Mouse (Mus musculus): ENCODE measurements around the gene Il12b. TPM values are rescaled to one million over a fixed set of nuclear protein-coding genes. Genes with fewer than 3 reads are reported as not detected.

The Il12b gene
- polyA plus RNA-seq (2014; fragmentation: Illumina TruSeq; extraction: RNeasy Lipid Tissue Mini Kit (QIAGEN cat#74804); ENCODE audit: low replicate concordance): 0.22 TPM

DNA sequence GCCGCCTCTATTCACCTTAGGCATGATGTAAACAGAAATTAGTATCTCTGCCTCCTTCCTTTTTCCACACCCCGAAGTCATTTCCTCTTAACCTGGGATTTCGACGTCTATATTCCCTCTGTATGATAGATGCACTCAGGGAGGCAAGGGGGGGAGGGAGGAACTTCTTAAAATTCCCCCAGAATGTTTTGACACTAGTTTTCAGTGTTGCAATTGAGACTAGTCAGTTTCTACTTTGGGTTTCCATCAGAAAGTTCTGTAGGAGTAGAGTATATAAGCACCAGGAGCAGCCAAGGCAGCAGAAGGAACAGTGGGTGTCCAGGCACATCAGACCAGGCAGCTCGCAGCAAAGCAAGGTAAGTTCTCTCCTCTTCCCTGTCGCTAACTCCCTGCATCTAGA is at the start of gene Il12b:
Gene Il12b, plus strand, starts transcription at position 301 of the 400 bp plus-strand sequence.

Other genes starting within 250 kb of the Il12b start
- gene Ublcp1, start 70.4 kb downstream of the Il12b start, polyA plus RNA-seq (2014; fragmentation: Illumina TruSeq; extraction: RNeasy Lipid Tissue Mini Kit (QIAGEN cat#74804); ENCODE audit: low replicate concordance): 62.4 TPM
- gene Rnf145, start 118.9 kb downstream of the Il12b start, polyA plus RNA-seq (2014; fragmentation: Illumina TruSeq; extraction: RNeasy Lipid Tissue Mini Kit (QIAGEN cat#74804); ENCODE audit: low replicate concordance): 17.0 TPM
- 3.2 TPM for gene Ebf1, start 217.3 kb downstream of the Il12b start, polyA plus RNA-seq (2014; fragmentation: Illumina TruSeq; extraction: RNeasy Lipid Tissue Mini Kit (QIAGEN cat#74804); ENCODE audit: low replicate concordance)